Mouse (Mus musculus): ENCODE data around the gene Myzap. TPM values are rescaled to one million over a fixed set of nuclear protein-coding genes. Genes with fewer than 3 reads are reported as not detected.
A peak's percentile ranks its signal among the peaks of the same experiment; 100 is the strongest.

Gene Myzap
- polyA plus RNA-seq, 1 experiment from 2014 or later: 18.6 TPM

GRCm38 (mm10) chr9:71517487-71517886, 74.7 kb downstream of the Myzap start:
- no peaks in the 10 kb centered on the region for H3K4me1 ChIP-seq (ENCODE audit: control insufficient read depth, insufficient read depth, low read length)
- H3K36me3 ChIP-seq (ENCODE audit: control insufficient read depth, insufficient read depth, low read length): no peaks in the 10 kb centered on the region
- WGBS: 92% methylated on average over 4 of the region's 4 CpGs
- H3K27ac ChIP-seq (replicated peaks; ENCODE audit: low read depth, low read length): no peak overlapping the region
- DNase-seq (ENCODE audit: low spot score) (no peak), ATAC-seq (ENCODE audit: low read depth) (no peak)
- H3K4me2 ChIP-seq (ENCODE audit: low read depth, low read length): no peak overlapping the region
- H3K9ac ChIP-seq (ENCODE audit: low read depth, low read length): no peak overlapping the region
- no peaks in the 10 kb centered on the region for H3K9me3 ChIP-seq (ENCODE audit: control insufficient read depth, low read length)
- no peak overlapping the region for H3K4me3 ChIP-seq (ENCODE audit: low read depth, low read length)
- no peaks in the 10 kb centered on the region for H3K27me3 ChIP-seq (replicated peaks; ENCODE audit: control insufficient read depth, insufficient read depth, low read length)

GRCm38 (mm10) chr9:71515862-71516261, 76.3 kb downstream of the Myzap start:
- Histone ChIP-seq H3K9ac (ENCODE audit: low read depth, low read length) (no peak overlapping the region), H3K27ac (replicated peaks; ENCODE audit: low read depth, low read length) (no peak overlapping the region), H3K27me3 (replicated peaks; ENCODE audit: control insufficient read depth, insufficient read depth, low read length) (no peaks in the 10 kb centered on the region), H3K4me1 (ENCODE audit: control insufficient read depth, insufficient read depth, low read length) (no peaks in the 10 kb centered on the region), H3K9me3 (ENCODE audit: control insufficient read depth, low read length) (no peaks in the 10 kb centered on the region), H3K4me3 (ENCODE audit: low read depth, low read length) (no peak overlapping the region), H3K36me3 (ENCODE audit: control insufficient read depth, insufficient read depth, low read length) (no peaks in the 10 kb centered on the region), H3K4me2 (ENCODE audit: low read depth, low read length) (no peak overlapping the region)
- 93% methylated on average over 4 of the region's 4 CpGs for WGBS
- ATAC-seq (ENCODE audit: low read depth) (no peak), DNase-seq (ENCODE audit: low spot score) (no peak)

- ATAC-seq (ENCODE audit: low read depth): no peak
- no peak for DNase-seq (ENCODE audit: low spot score)
- Histone ChIP-seq H3K4me1 (ENCODE audit: control insufficient read depth, insufficient read depth, low read length) (no peaks in the 10 kb centered on the region), H3K36me3 (ENCODE audit: control insufficient read depth, insufficient read depth, low read length) (no peaks in the 10 kb centered on the region), H3K9me3 (ENCODE audit: control insufficient read depth, low read length) (no peaks in the 10 kb centered on the region), H3K9ac (ENCODE audit: low read depth, low read length) (no peak overlapping the region), H3K4me2 (ENCODE audit: low read depth, low read length) (no peak overlapping the region), H3K27me3 (replicated peaks; ENCODE audit: control insufficient read depth, insufficient read depth, low read length) (no peaks in the 10 kb centered on the region), H3K27ac (replicated peaks; ENCODE audit: low read depth, low read length) (no peak overlapping the region), H3K4me3 (ENCODE audit: low read depth, low read length) (no peak overlapping the region)
- WGBS: 53% methylated on average over 4 of the region's 4 CpGs
These were observed 78.6 kb downstream of the Myzap start for GRCm38 (mm10) chr9:71513566-71513965.

DNA sequence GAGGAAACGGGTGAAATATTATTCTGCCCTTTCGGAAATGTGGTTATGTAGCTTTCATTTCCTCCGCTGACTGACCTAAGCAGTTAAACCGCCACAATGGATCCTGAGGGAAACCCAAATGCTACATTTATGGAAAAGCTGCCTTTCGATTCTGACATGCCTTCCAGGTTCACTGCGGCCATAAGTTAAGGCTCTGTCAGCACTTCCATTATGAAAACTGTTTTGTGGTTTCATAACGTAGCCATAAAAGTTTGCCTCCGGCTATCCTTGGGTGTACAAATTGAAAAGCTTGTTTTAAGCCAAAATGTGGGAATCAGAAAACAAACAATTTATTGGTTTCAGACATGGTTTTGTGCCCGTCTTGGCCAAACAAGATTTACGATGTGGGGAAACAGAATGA, 79.3 kb downstream of the Myzap start:
- DNase-seq (ENCODE audit: low spot score) (peak; percentile 80), ATAC-seq (ENCODE audit: low read depth) (no peak)
- no peaks in the 10 kb centered on the region for H3K27me3 ChIP-seq (replicated peaks; ENCODE audit: control insufficient read depth, insufficient read depth, low read length)
- H3K36me3 ChIP-seq (ENCODE audit: control insufficient read depth, insufficient read depth, low read length): no peaks in the 10 kb centered on the region
- no peak overlapping the region for H3K9ac ChIP-seq (ENCODE audit: low read depth, low read length)
- H3K4me1 ChIP-seq (ENCODE audit: control insufficient read depth, insufficient read depth, low read length): no peaks in the 10 kb centered on the region
- no peak overlapping the region for H3K27ac ChIP-seq (replicated peaks; ENCODE audit: low read depth, low read length)
- H3K9me3 ChIP-seq (ENCODE audit: control insufficient read depth, low read length): no peaks in the 10 kb centered on the region
- H3K4me2 ChIP-seq (ENCODE audit: low read depth, low read length): no peak overlapping the region
- H3K4me3 ChIP-seq (ENCODE audit: low read depth, low read length): no peak overlapping the region
- 54% methylated on average over 10 of the region's 10 CpGs for WGBS

DNA sequence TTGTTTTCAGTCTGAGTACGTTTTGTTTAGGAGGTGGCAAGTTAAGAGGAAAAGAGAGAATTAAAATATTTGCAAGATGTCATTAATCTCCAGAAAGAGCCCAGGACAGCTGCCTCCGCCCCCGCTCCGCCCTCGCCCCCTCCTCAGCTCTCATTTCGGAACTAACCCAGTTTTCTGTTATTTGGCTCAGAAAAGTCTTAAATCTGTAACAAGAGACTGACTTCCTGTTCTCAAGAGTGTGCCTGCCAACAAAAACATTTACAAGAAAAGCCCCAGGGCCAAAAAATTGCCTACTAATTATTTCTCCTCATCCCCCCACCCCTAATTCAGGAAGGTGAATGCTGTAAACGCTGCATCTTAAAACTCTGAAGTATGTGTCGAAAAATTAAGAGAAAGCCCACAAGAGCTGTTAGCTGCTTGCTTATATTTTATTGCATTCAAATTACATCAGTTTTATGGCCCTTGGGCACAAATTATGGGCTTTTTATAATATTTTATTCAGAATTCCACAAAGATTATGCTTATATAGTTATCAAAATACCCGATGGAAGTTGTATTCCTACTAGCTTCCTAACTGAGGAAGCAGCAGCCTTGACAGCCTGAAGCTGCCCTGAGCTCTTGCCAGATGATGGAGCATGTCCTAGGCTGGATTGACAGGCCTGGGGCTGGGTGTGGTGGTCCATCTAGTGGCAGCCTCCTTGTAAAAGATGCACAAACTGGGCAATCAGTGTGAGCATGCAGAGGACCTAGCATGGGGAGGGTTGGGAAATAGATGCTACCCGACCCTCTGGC, 93.6 kb downstream of the Myzap start:
- Histone ChIP-seq H3K4me1 (ENCODE audit: control insufficient read depth, insufficient read depth, low read length) (peaks cover 13% of the 10 kb centered on the region; the same call in 1 of the 2 replicates), H3K36me3 (ENCODE audit: control insufficient read depth, insufficient read depth, low read length) (no peaks in the 10 kb centered on the region), H3K27ac (replicated peaks; ENCODE audit: low read depth, low read length) (no peak overlapping the region), H3K27me3 (replicated peaks; ENCODE audit: control insufficient read depth, insufficient read depth, low read length) (no peaks in the 10 kb centered on the region), H3K9ac (ENCODE audit: low read depth, low read length) (no peak overlapping the region), H3K4me2 (ENCODE audit: low read depth, low read length) (no peak overlapping the region), H3K4me3 (ENCODE audit: low read depth, low read length) (no peak overlapping the region), H3K9me3 (ENCODE audit: control insufficient read depth, low read length) (no peaks in the 10 kb centered on the region)
- ATAC-seq (ENCODE audit: low read depth) (no peak), DNase-seq (ENCODE audit: low spot score) (peak; percentile 70)
- WGBS: 33% methylated on average over 10 of the region's 10 CpGs

- H3K27ac ChIP-seq (replicated peaks; ENCODE audit: low read depth, low read length): no peak overlapping the region
- no peak overlapping the region for H3K4me2 ChIP-seq (ENCODE audit: low read depth, low read length)
- DNase-seq (ENCODE audit: low spot score): no peak
- H3K27me3 ChIP-seq (replicated peaks; ENCODE audit: control insufficient read depth, insufficient read depth, low read length): no peaks in the 10 kb centered on the region
- H3K36me3 ChIP-seq (ENCODE audit: control insufficient read depth, insufficient read depth, low read length): no peaks in the 10 kb centered on the region
- no peak overlapping the region for H3K4me3 ChIP-seq (ENCODE audit: low read depth, low read length)
- H3K4me1 ChIP-seq (ENCODE audit: control insufficient read depth, insufficient read depth, low read length): 0 out of 2 replicates have a peak, but pooled peaks cover 8% of the 10 kb centered on the region
- ATAC-seq (ENCODE audit: low read depth): 0 out of 2 replicates have a peak, but pooled peaks have one; percentile 53
- H3K9me3 ChIP-seq (ENCODE audit: control insufficient read depth, low read length): no peaks in the 10 kb centered on the region
- 38% methylated on average over 2 of the region's 2 CpGs for WGBS
- no peak overlapping the region for H3K9ac ChIP-seq (ENCODE audit: low read depth, low read length)
These were observed 95.5 kb downstream of the Myzap start for GRCm38 (mm10) chr9:71496637-71497036.

GRCm38 (mm10) chr9:71493771-71494170, 98.4 kb downstream of the Myzap start:
- H3K36me3 ChIP-seq (ENCODE audit: control insufficient read depth, insufficient read depth, low read length): no peaks in the 10 kb centered on the region
- no peaks in the 10 kb centered on the region for H3K9me3 ChIP-seq (ENCODE audit: control insufficient read depth, low read length)
- WGBS: 62% methylated on average over 5 of the region's 5 CpGs
- H3K9ac ChIP-seq (ENCODE audit: low read depth, low read length): no peak overlapping the region
- no peaks in the 10 kb centered on the region for H3K27me3 ChIP-seq (replicated peaks; ENCODE audit: control insufficient read depth, insufficient read depth, low read length)
- no peak overlapping the region for H3K4me2 ChIP-seq (ENCODE audit: low read depth, low read length)
- H3K4me3 ChIP-seq (ENCODE audit: low read depth, low read length): no peak overlapping the region
- H3K4me1 ChIP-seq (ENCODE audit: control insufficient read depth, insufficient read depth, low read length): 0 out of 2 replicates have a peak, but pooled peaks cover 4% of the 10 kb centered on the region
- DNase-seq (ENCODE audit: low spot score): no peak
- no peak for ATAC-seq (ENCODE audit: low read depth)
- H3K27ac ChIP-seq (replicated peaks; ENCODE audit: low read depth, low read length): no peak overlapping the region

DNA sequence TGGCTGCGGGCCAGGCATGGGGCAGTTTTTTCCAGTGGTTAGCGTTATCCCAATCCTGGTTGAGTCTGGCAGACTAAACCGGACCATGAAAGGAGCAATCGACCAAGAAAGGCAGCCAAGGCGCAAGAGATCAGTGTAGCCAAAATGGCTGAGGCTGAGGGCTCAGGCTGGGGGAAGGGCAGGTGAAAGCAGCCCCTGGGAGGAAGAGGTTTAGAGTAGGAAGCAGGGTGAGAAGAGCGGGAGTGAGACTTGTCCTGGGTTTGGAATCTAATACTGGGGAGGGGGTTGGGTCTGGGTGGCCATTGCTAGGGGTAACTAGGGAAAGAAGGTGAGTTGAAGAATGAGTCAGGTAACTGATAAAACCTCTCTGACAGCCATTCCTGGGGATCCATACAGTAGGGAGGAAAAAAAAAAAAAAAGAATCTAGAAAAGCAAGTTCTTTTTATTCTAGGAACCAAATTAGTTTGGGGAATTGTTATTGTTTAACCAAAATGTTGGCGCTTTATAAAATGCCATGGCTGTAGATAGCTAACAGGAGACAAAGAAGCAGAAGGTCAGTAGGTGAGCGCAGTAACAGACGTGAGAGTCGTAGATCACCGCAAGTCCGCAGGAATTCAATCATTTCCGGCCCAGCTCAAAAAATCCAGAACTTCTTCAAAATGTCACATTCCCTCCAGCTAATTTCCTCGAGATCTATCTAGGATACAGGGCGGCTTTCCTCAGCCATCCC, 99.7 kb downstream of the Myzap start:
- WGBS: 76% methylated on average over 15 of the region's 15 CpGs
- Histone ChIP-seq H3K4me1 (ENCODE audit: control insufficient read depth, insufficient read depth, low read length) (no peaks in the 10 kb centered on the region), H3K9ac (ENCODE audit: low read depth, low read length) (no peak overlapping the region), H3K27ac (replicated peaks; ENCODE audit: low read depth, low read length) (0 out of 2 replicates have a peak overlapping the region, but pooled peaks have one; percentile 2), H3K4me3 (ENCODE audit: low read depth, low read length) (no peak overlapping the region), H3K4me2 (ENCODE audit: low read depth, low read length) (no peak overlapping the region), H3K36me3 (ENCODE audit: control insufficient read depth, insufficient read depth, low read length) (no peaks in the 10 kb centered on the region), H3K27me3 (replicated peaks; ENCODE audit: control insufficient read depth, insufficient read depth, low read length) (no peaks in the 10 kb centered on the region), H3K9me3 (ENCODE audit: control insufficient read depth, low read length) (no peaks in the 10 kb centered on the region)
- ATAC-seq (ENCODE audit: low read depth) (no peak), DNase-seq (ENCODE audit: low spot score) (no peak)
